15 mouse cellular contexts compared by ENCODE assay signal in the genomic region with DNA sequence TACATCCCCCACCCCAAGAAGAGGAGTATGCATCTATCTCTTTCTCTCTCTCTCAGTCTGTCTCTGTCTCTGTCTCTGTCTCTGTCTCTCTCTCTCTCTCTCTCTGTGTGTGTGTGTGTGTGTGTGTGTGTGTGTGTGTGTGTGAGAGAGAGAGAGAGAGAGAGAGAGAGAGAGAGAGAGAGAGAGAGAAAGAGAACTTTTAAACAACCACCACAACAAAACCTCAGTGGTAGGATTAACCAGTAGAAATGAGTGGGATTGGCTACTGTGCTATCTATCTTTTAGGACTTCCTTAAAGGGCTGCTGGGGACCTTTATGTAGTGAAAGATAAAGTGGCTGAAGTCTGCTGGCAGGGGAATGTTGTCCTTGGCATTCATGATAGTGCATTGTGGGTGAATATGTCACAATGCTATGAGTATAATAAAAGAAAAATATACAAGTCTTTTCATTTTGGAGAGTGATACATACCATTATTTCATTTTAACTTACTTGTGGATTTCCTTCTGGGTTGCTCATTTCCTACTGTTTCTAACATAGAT. TPM values are rescaled to one million over a fixed set of nuclear protein-coding genes. Genes with fewer than 3 reads are reported as not detected.
DNase-seq lines count a peak whose midpoint lies in the region; ATAC-seq and TF ChIP-seq lines count a peak whose summit lies in the region.
"Had no signal": no experiment of that assay in that cellular context is flagged by ENCODE, and none has a peak within 500 bp of the region (broad histone marks: within the 10 kb centered on the region; RNA-seq: fewer than 3 reads in every experiment).

No protein-coding gene starts in this region.

- no peak overlapping the region for H3K4me3 ChIP-seq in layer of hippocampus, adult 2 months
- peak overlapping the region in 1 of 2 experiments; percentile 46; a peak in 2 of 4 replicates for H3K4me3 ChIP-seq in MEL (ENCODE audit: control insufficient read depth in 1 of 2, insufficient read depth in 1 of 2, low read depth in 2 of 2, low read length in 2 of 2)
- no peak overlapping the region for H3K4me3 ChIP-seq in liver, embryonic 13.5 days (replicated peaks)
- H3K4me3 ChIP-seq: embryonic facial prominence, embryonic 12.5 days; neural tube, embryonic 12.5 days had no signal

- ATAC-seq in liver, embryonic 13.5 days (ENCODE audit: low read depth), result peak; percentile 81
- no peak for ATAC-seq in erythroblast, adult 5-6 weeks (replicated peaks; ENCODE audit: low FRiP score, poor library complexity, severe bottlenecking)
- ATAC-seq: forebrain, postnatal 0 days; intestine, embryonic 16.5 days had no signal

- no peaks in the 10 kb centered on the region for H3K27me3 ChIP-seq in MEL (ENCODE audit: control insufficient read depth in 1 of 2, insufficient read depth in 2 of 2, low read length in 2 of 2)
- H3K27me3 ChIP-seq in liver, embryonic 13.5 days, result no peaks in the 10 kb centered on the region
- H3K27me3 ChIP-seq: embryonic facial prominence, embryonic 12.5 days; neural tube, embryonic 12.5 days had no signal

- peak; percentile 50 for DNase-seq in adrenal gland, postnatal 10 days
- no peak for DNase-seq in adrenal gland, adult 18-20 months (ENCODE audit: low spot score in 2 of 2)
- DNase-seq in layer of hippocampus, adult 2 months (ENCODE audit: low spot score in 2 of 2), result no peak
- no peak for DNase-seq in layer of hippocampus, adult 9-10 months (ENCODE audit: low spot score)
- peak; percentile 87 for DNase-seq in MEL (ENCODE audit: low read depth, low spot score)
- peak; percentile 42 for DNase-seq in liver, embryonic 13.5 days
- no peak for DNase-seq in ovary, postnatal 14 days (ENCODE audit: low spot score)
- DNase-seq: cerebellum, postnatal 10 days; forebrain, postnatal 0 days; thymus, postnatal 25 days had no signal

- TF ChIP-seq EP300 in MEL (IDR thresholded peaks at IDR 0.05; ENCODE audit: low read depth in 1 of 2, low read length in 2 of 2), result peak; percentile 86 to 91

- no peak for TF ChIP-seq POLR2A in MEL (IDR thresholded peaks at IDR 0.05; ENCODE audit: control insufficient read depth in 1 of 2, insufficient read depth in 1 of 2, low read depth in 1 of 2, low read length in 2 of 2, poor library complexity in 1 of 2)

- TF ChIP-seq RAD21 in MEL (IDR thresholded peaks at IDR 0.05; ENCODE audit: low read depth, low read length), result no peak

- H3K4me1 ChIP-seq in MEL (ENCODE audit: control insufficient read depth in 1 of 2, insufficient read depth in 2 of 2, low read length in 2 of 2), result peaks cover 49 to 55% of the 10 kb centered on the region in 2 experiments
- peaks cover 98% of the 10 kb centered on the region for H3K4me1 ChIP-seq in liver, embryonic 13.5 days (replicated peaks)

- peaks cover 0 to 85% of the 10 kb centered on the region in 2 experiments; a peak in 2 of 4 replicates for H3K36me3 ChIP-seq in MEL (ENCODE audit: control insufficient read depth in 1 of 2, insufficient read depth in 2 of 2, low read length in 2 of 2)
- no peaks in the 10 kb centered on the region for H3K36me3 ChIP-seq in liver, embryonic 13.5 days
- H3K36me3 ChIP-seq: embryonic facial prominence, embryonic 12.5 days; neural tube, embryonic 12.5 days had no signal

- H3K79me2 ChIP-seq in MEL (ENCODE audit: control insufficient read depth, insufficient read depth, low read length, poor library complexity), result peaks cover 35% of the 10 kb centered on the region

- H3K27ac ChIP-seq in layer of hippocampus, adult 2 months, result peak overlapping the region; percentile 85
- peak overlapping the region; percentile 90 for H3K27ac ChIP-seq in MEL (ENCODE audit: control insufficient read depth, low read depth, low read length)
- H3K27ac ChIP-seq in liver, embryonic 13.5 days, result peak overlapping the region; percentile 82
- H3K27ac ChIP-seq: embryonic facial prominence, embryonic 12.5 days; neural tube, embryonic 12.5 days had no signal

- H3K4me2 ChIP-seq in liver, embryonic 13.5 days, result peak overlapping the region; percentile 34
- H3K4me2 ChIP-seq: embryonic facial prominence, embryonic 12.5 days; neural tube, embryonic 12.5 days had no signal

- no peak for TF ChIP-seq CTCF in layer of hippocampus, adult 2 months (conservative IDR thresholded peaks at IDR 0.05)
- TF ChIP-seq CTCF in MEL (IDR thresholded peaks at IDR 0.05 in 2 of 3, conservative IDR thresholded peaks at IDR 0.05 in 1 of 3; ENCODE audit: control insufficient read depth in 1 of 3, insufficient read depth in 1 of 3, low read depth in 2 of 3, low read length in 3 of 3, poor library complexity in 1 of 3, severe bottlenecking in 1 of 3), result no peak

- peak overlapping the region; percentile 37; the same call in 1 of the 2 replicates for H3K9ac ChIP-seq in MEL (ENCODE audit: control insufficient read depth, low read depth, low read length, poor library complexity, severe bottlenecking)
- H3K9ac ChIP-seq in liver, embryonic 13.5 days, result no peak overlapping the region
- H3K9ac ChIP-seq: embryonic facial prominence, embryonic 12.5 days; forebrain, postnatal 0 days; neural tube, embryonic 12.5 days had no signal

- H3K9me3 ChIP-seq in MEL (replicated peaks; ENCODE audit: insufficient read depth, low read length), result no peaks in the 10 kb centered on the region
- H3K9me3 ChIP-seq in liver, embryonic 13.5 days (replicated peaks), result no peaks in the 10 kb centered on the region
- H3K9me3 ChIP-seq: embryonic facial prominence, embryonic 12.5 days; neural tube, embryonic 12.5 days had no signal

TF ChIP-seq in MEL, 35 proteins besides CTCF, POLR2A, EP300 and RAD21:
- peak; percentile 82 for TF ChIP-seq TAL1 (IDR thresholded peaks at IDR 0.05; ENCODE audit: low read length)
- no peak for TF ChIP-seq MAZ (IDR thresholded peaks at IDR 0.05; ENCODE audit: low read depth, low read length)
- peak; percentile 83 for TF ChIP-seq SIN3A (IDR thresholded peaks at IDR 0.05; ENCODE audit: low read length)
- no peak; the same call in 1 of the 2 replicates for TF ChIP-seq BHLHE40 (IDR thresholded peaks at IDR 0.05; ENCODE audit: borderline replicate concordance, low read depth, low read length)
- TF ChIP-seq NRF1 (IDR thresholded peaks at IDR 0.05; ENCODE audit: insufficient read depth, low read depth, low read length, poor library complexity, severe bottlenecking), result no peak
- TF ChIP-seq ELF1 (IDR thresholded peaks at IDR 0.05; ENCODE audit: low read depth, low read length), result peak; percentile 69
- TF ChIP-seq MXI1 (IDR thresholded peaks at IDR 0.05; ENCODE audit: low read depth, low read length), result 0 out of 2 replicates have a peak, but pooled peaks have one; percentile 8
- TF ChIP-seq RCOR1 (IDR thresholded peaks at IDR 0.05; ENCODE audit: low read depth, low read length), result peak; percentile 77
- TF ChIP-seq MAX (IDR thresholded peaks at IDR 0.05; ENCODE audit: low read length), result no peak
- no peak for TF ChIP-seq ZKSCAN1 (IDR thresholded peaks at IDR 0.05; ENCODE audit: low read depth, low read length)
- TF ChIP-seq MEF2A (IDR thresholded peaks at IDR 0.05; ENCODE audit: extremely low read depth, insufficient replicate concordance, low read depth, low read length, poor library complexity, severe bottlenecking), result 0 out of 2 replicates have a peak, but pooled peaks have one; percentile 6
- TF ChIP-seq POLR2AphosphoS2 (IDR thresholded peaks at IDR 0.05; ENCODE audit: low read length), result no peak
- TF ChIP-seq HCFC1 (IDR thresholded peaks at IDR 0.05; ENCODE audit: low read depth, low read length), result no peak
- peak; percentile 97 for TF ChIP-seq JUND (IDR thresholded peaks at IDR 0.05; ENCODE audit: low read depth, low read length)
- TF ChIP-seq GATA1 (IDR thresholded peaks at IDR 0.05; ENCODE audit: low read depth, low read length), result peak; percentile 95
- no peak for TF ChIP-seq KAT2A (conservative IDR thresholded peaks at IDR 0.05; ENCODE audit: low read depth, low read length)
- TF ChIP-seq MYB (IDR thresholded peaks at IDR 0.05; ENCODE audit: low read depth, low read length), result no peak
- peak; percentile 88 for TF ChIP-seq TCF12 (IDR thresholded peaks at IDR 0.05; ENCODE audit: low read depth, low read length)
- TF ChIP-seq CHD1 (IDR thresholded peaks at IDR 0.05; ENCODE audit: low read depth, low read length), result no peak
- peak; percentile 53; the same call in 1 of the 2 replicates for TF ChIP-seq TBP (IDR thresholded peaks at IDR 0.05; ENCODE audit: low read depth, low read length)
- TF ChIP-seq E2F4 (IDR thresholded peaks at IDR 0.05; ENCODE audit: borderline replicate concordance, low read depth, low read length), result no peak
- peak; percentile 89 for TF ChIP-seq ETS1 (IDR thresholded peaks at IDR 0.05; ENCODE audit: low read depth, low read length)
TF ChIP-seq in MEL: peak in this region for 11.

RNA-seq across cellular contexts. Expression of a gene that starts 27.5 kb away (rescaled TPM):
- total RNA-seq in adrenal gland, postnatal 10 days (2021), result 10 to 100 TPM; 41.7 to 42.1 TPM
- total RNA-seq in adrenal gland, adult 18-20 months (2021), result 10 to 100 TPM; 48.2 to 56.2 TPM
- total RNA-seq in layer of hippocampus, adult 2 months (2021), result 10 to 100 TPM; 71.6 to 72.1 TPM
- 12.2 and 13.0 TPM in 2 replicates for total RNA-seq in MEL (2012; rRNA removed)
- 10 to 100 TPM in 1 of 2 experiments, not detected in 1; 22.4 TPM for polyA plus RNA-seq in MEL (2012; ENCODE audit: insufficient read depth in 1 of 2, insufficient read length in 2 of 2, low read depth in 1 of 2, low replicate concordance in 2 of 2, missing spikeins in 1 of 2)
- polyA plus RNA-seq in liver, embryonic 13.5 days (2015; fragmentation: Nextera tagmentation; extraction: Ambion mirVana), result 9.4 and 11.6 TPM in 2 replicates
- 16.3 and 16.7 TPM in 2 replicates for total RNA-seq in erythroblast, adult 5-6 weeks (2015; ENCODE audit: low replicate concordance)
- total RNA-seq in erythroblast, adult 5-6 weeks (2017; ENCODE audit: low replicate concordance), result 32.7 and 36.2 TPM in 2 replicates

RNA-seq across cellular contexts. Expression of a gene that starts 57.3 kb away (rescaled TPM):
- under 1 TPM; 0.06 to 0.12 TPM for total RNA-seq in adrenal gland, postnatal 10 days (2021)
- not detected for total RNA-seq in adrenal gland, adult 18-20 months (2021)
- total RNA-seq in layer of hippocampus, adult 2 months (2021), result 10 to 100 TPM; 18.4 to 18.6 TPM
- total RNA-seq in MEL (2012; rRNA removed), result not detected in 2 replicates
- not detected for polyA plus RNA-seq in MEL (2012; ENCODE audit: insufficient read depth in 1 of 2, insufficient read length in 2 of 2, low read depth in 1 of 2, low replicate concordance in 2 of 2, missing spikeins in 1 of 2)
- polyA plus RNA-seq in liver, embryonic 13.5 days (2015; fragmentation: Nextera tagmentation; extraction: Ambion mirVana), result not detected in 2 replicates
- total RNA-seq in erythroblast, adult 5-6 weeks (2015; ENCODE audit: low replicate concordance), result not detected in 2 replicates
- not detected in 2 replicates for total RNA-seq in erythroblast, adult 5-6 weeks (2017; ENCODE audit: low replicate concordance)
- total RNA-seq: hematopoietic stem cell, adult 5-6 weeks had no signal

Comparison
In these comparisons a context has a peak if more than half of its experiments do, and no peak if none do; other contexts are left out.
1. DNase-seq: peak in adrenal gland, postnatal 10 days (single experiment), MEL (single experiment) and liver, embryonic 13.5 days (single experiment); none in adrenal gland, adult 18-20 months (0 of 2), layer of hippocampus, adult 2 months (0 of 2), layer of hippocampus, adult 9-10 months (single experiment) and ovary, postnatal 14 days (single experiment).
2. RNA of a gene that starts 57.3 kb away (total RNA-seq): 18.4 to 18.6 TPM in layer of hippocampus, adult 2 months; 0.06 to 0.12 TPM in adrenal gland, postnatal 10 days, not detected in adrenal gland, adult 18-20 months, not detected in MEL and not detected in erythroblast, adult 5-6 weeks; every median in the first group is over 10 times any median in the second.
3. Peak in every context shown above with its lines, with median percentiles within 50 percentile points of each other: H3K27ac ChIP-seq.